Mouse (Mus musculus) kidney, adult 11 months (tissue): Measurements from ENCODE around the gene Map2k4.

Experiments used
- DNase-seq: peaks from one replicate; pipeline ENCODE4 v3.0.0; 2022

Gene Map2k4

DNA sequence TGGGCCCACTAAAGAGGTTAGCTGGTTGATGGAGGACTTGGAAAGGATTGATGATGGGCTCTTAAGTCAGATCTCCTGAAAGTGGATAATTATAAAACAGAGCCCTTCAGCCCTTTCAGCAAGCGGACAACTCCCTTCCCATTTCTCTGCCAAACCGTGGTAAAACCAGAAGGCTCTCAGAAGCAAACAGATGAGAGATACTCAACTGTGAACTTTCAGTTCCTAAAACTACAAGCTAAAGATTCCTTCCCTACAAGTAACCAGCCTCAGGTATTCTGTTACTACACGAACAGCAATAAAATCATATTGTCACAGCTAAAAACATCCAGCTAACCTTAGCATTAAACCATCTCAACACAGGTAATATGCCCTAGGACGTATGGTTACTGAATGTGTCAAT lies 83.2 kb downstream of the Map2k4 start:
- DNase-seq, result no peak

DNA sequence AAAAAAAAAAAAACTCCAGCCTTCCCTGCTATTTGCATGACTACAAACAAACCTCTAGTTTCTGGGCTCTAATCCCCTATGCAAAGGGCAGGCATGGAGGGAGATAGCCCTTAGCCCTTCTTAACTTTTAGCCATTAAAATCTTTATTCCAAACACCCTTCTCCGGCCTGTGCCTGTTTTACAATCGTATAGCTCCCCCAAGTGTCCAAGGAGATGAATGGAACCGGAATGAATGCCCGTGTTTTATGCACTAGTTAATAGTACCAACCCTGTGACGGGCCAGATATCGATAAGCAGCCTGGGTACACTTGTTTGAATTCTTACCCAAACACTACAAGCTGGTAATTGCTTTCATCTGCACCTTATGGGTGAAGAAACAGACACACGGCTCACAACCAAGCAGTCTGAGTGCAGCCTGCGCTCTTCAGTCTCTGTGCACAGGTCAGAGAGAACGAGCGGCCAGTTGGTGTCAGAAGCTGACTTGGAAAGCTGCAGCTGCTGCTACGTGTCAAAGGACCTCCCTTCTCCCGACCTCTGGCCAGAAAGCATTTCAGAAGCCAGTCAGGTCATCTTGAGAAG lies 109.2 kb downstream of the Map2k4 start:
- no peak for DNase-seq

DNA sequence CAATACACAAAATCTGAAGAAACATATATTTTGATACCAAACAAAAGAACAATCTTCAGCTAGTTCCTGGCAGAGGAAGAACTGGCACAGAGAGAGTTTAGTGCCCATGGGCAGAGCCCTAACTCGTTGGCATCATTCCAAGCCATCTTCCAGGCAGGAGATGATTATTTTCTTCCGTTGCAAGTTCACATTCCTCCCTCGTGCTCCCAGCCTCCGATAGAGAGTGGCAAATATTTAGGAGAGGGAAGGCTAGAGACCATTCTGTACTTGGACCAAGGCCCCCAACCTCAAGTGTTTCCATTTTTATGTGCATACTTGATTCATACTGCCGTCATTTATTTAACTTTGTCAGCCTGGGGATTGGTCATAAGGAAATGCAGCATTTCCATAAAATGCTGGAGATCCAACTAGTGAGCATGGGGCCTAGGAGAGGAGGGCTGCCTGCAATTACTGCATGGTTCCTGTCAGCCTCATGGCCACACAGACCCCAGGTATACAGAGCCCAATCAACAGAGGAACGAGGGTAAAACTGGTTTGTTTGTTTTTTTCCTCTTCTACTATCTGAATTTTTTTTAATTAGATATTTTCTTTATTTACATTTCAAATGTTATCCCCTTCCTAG lies 120.6 kb downstream of the Map2k4 start:
- DNase-seq, result no peak

DNA sequence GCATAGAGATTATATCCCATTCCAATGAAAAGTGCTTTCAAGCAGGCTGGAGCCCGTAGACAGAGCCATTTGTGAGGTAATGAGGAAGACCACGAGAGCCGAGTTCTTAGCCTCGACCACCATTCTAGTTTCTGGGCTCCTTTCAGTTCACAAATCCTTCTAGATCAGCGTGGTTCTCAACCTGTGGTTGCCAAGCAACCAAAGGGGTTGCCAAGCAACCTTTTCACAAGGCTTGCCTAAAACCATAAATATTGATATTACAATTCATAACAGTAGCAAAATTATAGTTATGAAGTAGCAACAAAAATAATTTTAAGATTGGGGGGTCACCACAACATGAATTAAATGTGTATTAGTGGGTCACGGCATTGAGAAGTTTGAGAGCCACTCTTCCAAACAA lies 123.2 kb downstream of the Map2k4 start:
- no peak for DNase-seq

DNA sequence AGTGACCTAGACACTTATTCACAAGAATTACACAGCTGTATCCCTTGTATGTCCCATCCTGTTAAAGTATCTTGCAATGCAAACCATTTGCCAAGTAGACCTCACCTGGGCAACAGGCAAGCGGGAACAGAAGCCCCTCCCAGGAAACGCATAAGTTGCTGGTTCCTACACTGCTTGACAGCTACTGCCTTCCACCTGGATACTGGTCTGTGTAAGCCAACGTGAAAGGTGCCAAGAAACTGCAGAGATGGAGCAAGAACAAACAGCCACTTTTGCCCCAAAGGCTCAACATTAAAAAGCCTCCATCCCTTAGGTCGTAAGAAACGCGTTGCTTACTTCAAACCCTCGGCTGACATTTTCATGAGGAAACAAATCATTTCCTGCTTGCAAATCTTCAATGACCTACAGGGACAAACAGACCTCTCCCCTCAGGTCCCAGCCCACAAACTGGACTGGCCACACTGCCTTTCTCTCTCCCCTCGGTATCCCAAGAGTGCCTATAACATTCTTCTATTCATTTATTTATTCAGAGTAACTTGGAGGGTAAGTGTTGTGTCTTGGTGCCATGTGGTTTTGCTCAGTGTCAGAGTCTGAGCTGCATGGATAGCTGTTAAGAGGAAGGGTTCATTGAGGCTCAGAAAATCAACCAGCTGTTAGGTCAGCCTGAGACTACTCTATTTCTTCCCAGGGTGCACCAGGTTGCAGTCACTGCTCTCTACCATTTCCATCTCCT lies 126.1 kb downstream of the Map2k4 start:
- no peak for DNase-seq

DNA sequence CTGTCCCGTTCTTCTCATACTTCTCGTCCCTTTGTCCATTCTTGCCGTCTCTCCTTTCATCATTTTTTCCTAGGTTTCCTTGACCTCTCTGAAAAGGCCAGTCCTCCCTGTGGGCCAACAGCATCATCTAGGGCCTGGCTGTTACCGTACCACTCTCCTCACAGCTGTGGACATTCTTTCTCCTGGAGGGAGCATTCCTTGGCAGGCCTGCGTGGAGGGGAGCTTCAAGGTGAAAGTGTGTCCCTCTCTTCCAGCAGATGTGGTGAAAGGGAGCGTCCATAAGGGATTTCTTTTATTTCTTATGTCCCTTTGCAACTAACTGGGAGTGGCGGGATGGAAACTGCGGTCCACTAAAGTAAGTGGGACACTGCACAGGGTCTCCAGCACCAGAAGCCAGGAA lies 134.2 kb downstream of the Map2k4 start:
- no peak for DNase-seq

DNA sequence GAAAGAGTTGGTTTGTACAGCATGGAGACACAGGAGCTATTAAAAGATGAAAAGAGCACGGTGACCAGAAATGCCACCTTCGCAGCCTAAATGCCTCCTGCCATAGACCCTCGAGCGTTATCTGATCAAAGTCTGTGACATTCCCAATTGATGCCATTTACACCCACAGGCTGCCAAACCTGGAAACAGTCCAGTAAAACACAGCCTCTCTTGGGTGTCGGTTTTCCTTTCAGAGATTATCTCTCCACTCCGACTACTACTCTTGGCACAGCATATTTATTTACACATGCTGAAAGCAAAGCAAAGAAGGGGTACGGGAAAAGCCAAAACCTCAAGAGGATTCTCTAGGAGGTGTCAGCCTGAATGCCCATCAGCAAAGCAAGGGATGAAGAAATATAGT lies 136.7 kb downstream of the Map2k4 start:
- DNase-seq, result no peak

DNA sequence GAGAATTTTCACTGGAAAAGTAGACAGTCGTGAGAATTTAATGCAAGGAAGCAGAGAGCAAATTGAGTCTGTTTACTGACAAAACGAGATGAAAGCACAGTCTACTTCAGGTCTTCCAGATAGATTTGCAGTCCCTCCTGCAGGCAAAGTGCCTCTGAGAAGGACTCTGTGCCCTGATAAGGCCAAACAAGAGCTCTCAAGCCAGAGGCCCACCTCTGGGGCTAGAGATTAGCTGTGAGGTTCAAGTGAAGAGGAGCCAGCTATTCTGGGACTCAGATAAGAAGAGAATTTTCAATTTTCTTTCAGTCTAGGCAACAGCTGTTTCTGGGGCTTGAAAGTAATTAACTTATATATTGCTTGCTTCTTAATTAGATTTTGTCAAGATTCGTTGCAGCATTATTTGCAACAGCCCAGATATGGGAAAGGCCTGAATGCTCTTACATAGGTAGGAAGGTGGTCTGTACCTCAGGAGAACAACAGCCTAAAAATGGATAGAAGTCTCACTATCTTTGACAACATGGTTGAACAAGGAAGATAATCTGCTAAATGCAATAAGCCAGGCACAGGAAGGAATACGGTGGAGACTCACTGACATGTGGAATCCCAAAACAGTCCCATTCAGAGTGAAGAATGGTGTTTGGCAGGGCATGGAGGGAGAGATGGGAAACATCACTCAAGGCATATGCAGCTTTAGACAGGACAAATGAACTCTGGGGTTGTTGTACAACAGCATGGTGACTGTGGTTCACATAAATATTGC lies 138.0 kb downstream of the Map2k4 start:
- DNase-seq, result no peak

DNA sequence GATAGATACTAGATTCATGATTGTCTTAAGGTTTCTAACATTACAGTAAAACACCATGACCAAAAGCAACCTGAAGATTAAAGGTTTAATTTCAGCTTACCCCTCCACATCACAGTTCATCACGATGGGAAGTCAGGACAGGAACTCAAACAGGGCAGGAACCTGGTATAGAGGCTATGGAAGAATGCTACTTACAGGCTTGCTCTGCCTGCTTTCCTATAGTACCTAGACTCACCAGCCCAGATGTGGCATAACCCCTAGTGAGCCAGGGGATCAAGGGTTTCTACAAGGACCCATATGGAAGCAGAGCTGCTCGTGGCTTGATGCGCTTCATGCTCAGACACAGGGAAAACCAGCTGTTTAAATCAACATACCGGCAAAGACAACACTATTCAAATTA lies 138.6 kb downstream of the Map2k4 start:
- no peak for DNase-seq

DNA sequence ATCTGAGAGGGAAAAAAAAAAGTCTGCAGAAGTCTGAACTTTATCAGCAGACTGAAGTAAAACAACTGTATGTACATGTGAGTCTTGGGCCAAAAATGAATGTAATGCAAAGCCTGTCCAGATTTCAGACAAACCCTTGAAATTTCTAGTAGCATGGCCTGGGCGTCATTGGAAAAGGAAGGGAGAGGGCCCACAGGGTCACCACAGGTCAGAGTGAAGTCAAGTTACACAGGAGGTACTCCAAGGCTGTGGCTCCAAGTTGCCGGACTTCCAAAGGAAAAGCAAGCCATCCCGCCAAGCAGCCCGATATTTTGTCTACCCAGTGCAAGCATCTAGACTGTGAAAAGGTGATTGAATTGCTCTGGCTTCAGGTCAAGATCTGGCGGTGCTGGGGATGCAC lies 141.8 kb downstream of the Map2k4 start:
- DNase-seq, result no peak

DNA sequence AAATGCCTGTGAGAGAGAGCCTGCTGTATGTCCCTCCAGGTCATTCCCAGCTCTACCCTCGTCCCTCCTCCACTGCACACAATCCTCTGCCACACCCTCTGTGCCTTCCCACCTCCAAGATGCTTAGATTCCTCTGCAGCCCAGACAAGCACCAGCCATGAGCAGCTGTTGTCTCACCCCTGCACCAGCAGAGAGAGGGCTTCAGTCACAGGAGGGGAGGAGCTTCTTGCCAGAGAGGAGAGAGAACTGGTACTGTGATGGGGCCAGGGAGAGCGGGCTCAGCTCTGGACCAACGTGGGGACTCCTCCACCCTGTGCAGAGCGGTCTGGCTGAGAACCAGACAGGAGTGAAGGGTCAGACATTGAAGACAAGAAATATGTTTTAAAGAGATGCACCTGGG lies 143.6 kb downstream of the Map2k4 start:
- no peak for DNase-seq

DNA sequence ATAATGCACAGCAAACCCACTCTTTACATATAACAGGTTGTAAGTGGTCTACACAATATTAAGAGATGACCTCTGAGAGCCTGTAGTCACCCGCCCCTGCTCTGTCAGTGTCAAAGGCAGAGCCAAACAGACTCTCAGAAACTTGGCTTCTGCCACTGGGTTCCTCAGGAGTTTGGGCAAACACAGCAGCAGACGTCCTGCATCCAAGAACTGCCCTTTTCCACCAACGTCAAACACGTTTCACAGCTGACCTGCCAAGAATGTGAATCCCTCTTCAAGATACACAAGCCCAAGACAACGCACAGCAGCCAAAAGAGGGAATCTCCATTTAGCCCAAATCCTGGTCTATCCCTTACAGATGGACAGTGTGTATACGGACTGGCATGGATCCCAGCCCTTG lies 147.8 kb downstream of the Map2k4 start:
- no peak for DNase-seq
